Mouse (Mus musculus) forebrain, embryonic 13.5 days (tissue): ENCODE results near the gene Gm9268. TPM values are rescaled to one million over a fixed set of nuclear protein-coding genes. Genes with fewer than 3 reads are reported as not detected.
"Not testable (repeated sequence)": the region's sequence is repeated elsewhere in the genome, so short reads cannot be mapped to it uniquely, and the experiment has no call there.

Experiments
- ATAC-seq: fragments of 200-750 bp; cut with Nextera tagmentation; 2 replicates; pipeline ENCODE4 v1.8.0; 2017
- H3K27ac ChIP-seq: fragments of 300-500 bp; sonication (generic); 2 replicates; pipeline ENCODE4 v1.5.1; 2015; ENCODE audit warnings: inconsistent platforms, mild to moderate bottlenecking, moderate library complexity
- H3K27me3 ChIP-seq: fragments of 300-500 bp; sonication (generic); 2 replicates; pipeline ENCODE4 v1.6.1; 2015; ENCODE audit warnings: mild to moderate bottlenecking, inconsistent platforms
- H3K36me3 ChIP-seq: fragments of 300-500 bp; sonication (generic); 2 replicates; pipeline ENCODE4 v1.6.1; 2015; ENCODE audit warnings: mild to moderate bottlenecking, inconsistent platforms; ENCODE audit not compliant: poor library complexity, severe bottlenecking
- H3K4me1 ChIP-seq: fragments of 300-500 bp; sonication (generic); 2 replicates; pipeline ENCODE4 v1.6.1; 2015; ENCODE audit warnings: inconsistent platforms
- H3K4me2 ChIP-seq: fragments of 300-500 bp; sonication (generic); 2 replicates; pipeline ENCODE4 v1.6.1; 2015; ENCODE audit warnings: inconsistent platforms, mild to moderate bottlenecking, moderate library complexity
- H3K4me3 ChIP-seq: fragments of 300-500 bp; sonication (generic); 2 replicates; pipeline ENCODE4 v1.5.1; 2015; ENCODE audit warnings: mild to moderate bottlenecking, inconsistent platforms
- H3K9ac ChIP-seq: fragments of 300-500 bp; sonication (generic); 2 replicates; pipeline ENCODE4 v1.6.1; 2015; ENCODE audit warnings: mild to moderate bottlenecking, inconsistent platforms
- H3K9me3 ChIP-seq: fragments of 300-500 bp; sonication (generic); replicated peaks from 2 replicates; pipeline ENCODE4 v1.6.1; 2016; ENCODE audit warnings: inconsistent platforms
- WGBS: fragments of 180-500 bp; shearing (Covaris S2); methylation state at CpG from one replicate; pipeline ENCODE4 v1.1.7; 2015; 5-methylcytosine and 5-hydroxymethylcytosine counted together
- polyA plus RNA-seq: library from polyadenylated mRNA; unstranded; fragments of >200 nt; fragmentation: Nextera tagmentation; extraction: Ambion mirVana; gene quantifications from 2 replicates; pipeline ENCODE4 v1.2.1, GENCODE M21; 2015

Gene Gm9268
- polyA plus RNA-seq = not detected in 2 replicates

- not testable (repeated sequence) for ATAC-seq, H3K9me3 ChIP-seq, H3K36me3 ChIP-seq, H3K9ac ChIP-seq, H3K4me1 ChIP-seq, H3K27me3 ChIP-seq, H3K27ac ChIP-seq, H3K4me3 ChIP-seq, H3K4me2 ChIP-seq
- no CpG with 5 or more reads among the region's 1 CpGs for WGBS
Observed at GRCm38 (mm10) chr7:43018465-43018864, at the start of gene Gm9268. TSS of gene Gm9268 (plus strand) at chr7:43018765.

- Histone ChIP-seq H3K9me3 (peaks cover 54% of the 10 kb centered on the region), H3K4me2 (no peak overlapping the region), H3K4me1 (no peaks in the 10 kb centered on the region), H3K4me3 (no peak overlapping the region), H3K27me3 (no peaks in the 10 kb centered on the region), H3K36me3 (no peaks in the 10 kb centered on the region), H3K9ac (no peak overlapping the region), H3K27ac (no peak overlapping the region)
- 84% methylated on average over 11 of the region's 11 CpGs for WGBS
- no peak for ATAC-seq
Observed at GRCm38 (mm10) chr7:42980098-42980497, 38.5 kb upstream of the Gm9268 start.

- H3K4me3 ChIP-seq = no peak overlapping the region
- ATAC-seq = no peak
- no peaks in the 10 kb centered on the region for H3K27me3 ChIP-seq
- H3K36me3 ChIP-seq = no peaks in the 10 kb centered on the region
- H3K4me2 ChIP-seq = no peak overlapping the region
- no peaks in the 10 kb centered on the region for H3K4me1 ChIP-seq
- H3K27ac ChIP-seq = no peak overlapping the region
- no peak overlapping the region for H3K9ac ChIP-seq
- WGBS = 91% methylated on average over 10 of the region's 10 CpGs
- peaks cover 56% of the 10 kb centered on the region for H3K9me3 ChIP-seq
Observed at GRCm38 (mm10) chr7:42980739-42981138, 37.8 kb upstream of the Gm9268 start.

GRCm38 (mm10) chr7:43077831-43078230 is 59.3 kb downstream of the Gm9268 start:
- H3K4me3 ChIP-seq = no peak overlapping the region
- H3K4me1 ChIP-seq = no peaks in the 10 kb centered on the region
- no peaks in the 10 kb centered on the region for H3K36me3 ChIP-seq
- H3K27me3 ChIP-seq = no peaks in the 10 kb centered on the region
- H3K9me3 ChIP-seq = peaks cover 30% of the 10 kb centered on the region
- no peak overlapping the region for H3K4me2 ChIP-seq
- no peak overlapping the region for H3K27ac ChIP-seq
- H3K9ac ChIP-seq = no peak overlapping the region
- 90% methylated on average over 8 of the region's 8 CpGs for WGBS
- ATAC-seq = no peak

Other genes starting within 250 kb of the Gm9268 start
- gene Vmn2r62, start 225.2 kb upstream of the Gm9268 start, polyA plus RNA-seq = not detected in 2 replicates
- gene Gm2381, start 151.5 kb upstream of the Gm9268 start, polyA plus RNA-seq = not detected in 2 replicates
- not detected in 2 replicates for gene Vmn2r63, start 84.9 kb upstream of the Gm9268 start, polyA plus RNA-seq
- gene Zfp936, start 95.5 kb downstream of the Gm9268 start, polyA plus RNA-seq = not detected in 2 replicates